Mouse (Mus musculus) common myeloid progenitor, adult 5-6 weeks (primary cell): ENCODE data around the gene Ephb2. TPM values are rescaled to one million over a fixed set of nuclear protein-coding genes. Genes with fewer than 3 reads are reported as not detected.
A peak's percentile ranks its signal among the peaks of the same experiment; 100 is the strongest.

Experiments used
- ATAC-seq: replicated peaks from 2 replicates; pipeline ENCODE4 v1.8.0; 2016; ENCODE audit warnings: low read depth, mild to moderate bottlenecking, moderate TSS enrichment, inconsistent platforms; ENCODE audit not compliant: poor library complexity, severe bottlenecking
- total RNA-seq: library from RNA; stranded (forward); fragments of 200-1000, 187-1606 nt; gene quantifications from 2 replicates; pipeline ENCODE4 v1.2.3, GENCODE M21; 2017

Ephb2 gene
- total RNA-seq, 1 experiment from 2014 or later, result 6.4 TPM

DNA sequence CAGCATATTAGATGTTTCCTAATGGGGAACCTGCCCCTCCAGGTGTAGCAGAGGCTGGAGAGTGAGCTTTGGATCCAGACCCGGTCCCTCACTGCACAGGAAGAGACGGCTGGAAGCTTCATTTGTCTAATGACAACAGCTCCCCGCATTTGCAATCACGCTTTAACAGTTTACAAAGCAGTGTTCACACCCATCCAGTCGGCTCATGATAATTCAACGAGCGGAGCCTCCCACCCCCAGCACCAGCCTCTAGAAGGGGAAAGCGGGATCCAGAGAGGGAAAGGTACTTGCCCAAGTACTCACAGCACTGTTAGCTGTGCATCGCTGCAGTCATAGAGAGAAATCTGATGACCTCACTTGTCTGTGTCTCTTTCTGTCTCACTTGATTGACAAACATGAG lies 2.7 kb upstream of the Ephb2 start:
- no peak for ATAC-seq

DNA sequence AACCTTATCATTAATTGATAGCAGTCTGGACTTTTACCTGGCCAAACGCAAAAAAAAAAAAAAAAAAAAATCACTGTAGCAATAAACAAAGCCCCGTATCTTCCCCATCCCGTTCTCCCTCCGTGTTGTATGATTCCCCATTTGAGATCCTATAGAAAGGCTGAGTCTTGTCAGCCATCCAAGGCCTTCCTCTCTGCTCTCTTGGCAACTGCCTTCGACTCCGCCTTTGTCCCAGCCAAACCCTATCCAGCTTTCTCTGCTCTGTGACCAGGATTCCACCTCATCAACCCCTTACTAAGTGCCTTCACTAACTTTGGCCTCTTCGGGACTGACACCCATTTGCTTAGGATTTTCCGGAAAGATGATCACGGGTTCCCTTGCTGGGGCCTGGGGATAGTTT lies 2.2 kb upstream of the Ephb2 start:
- ATAC-seq, result no peak

DNA sequence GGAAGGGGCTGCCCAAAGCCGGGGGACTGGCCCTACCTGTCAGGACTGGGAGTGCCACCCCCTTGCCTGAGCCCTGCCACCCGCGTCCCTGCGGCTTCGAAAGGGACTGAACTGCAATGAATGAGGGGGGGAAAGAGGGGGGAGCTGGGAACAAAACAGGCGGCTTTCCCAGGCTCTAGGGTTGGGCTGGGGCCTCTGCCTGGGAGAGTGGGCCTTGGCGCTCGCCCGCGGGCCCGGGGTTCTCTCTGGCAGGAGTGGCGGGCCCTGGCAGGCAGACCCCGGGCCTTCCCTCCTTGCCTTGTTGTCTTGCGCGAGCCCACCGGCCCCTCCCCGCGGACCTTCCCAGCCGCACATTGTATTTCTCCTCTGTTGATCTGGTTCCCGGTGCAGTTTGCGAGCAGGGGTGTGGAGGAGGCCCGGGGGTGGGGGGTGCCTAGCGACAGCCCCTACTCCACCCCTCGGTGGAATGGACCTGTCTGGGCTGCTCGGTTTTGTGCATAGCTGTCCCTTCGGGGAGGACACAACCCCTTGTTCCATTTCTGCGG lies 671 bp upstream of the Ephb2 start:
- no peak for ATAC-seq

DNA sequence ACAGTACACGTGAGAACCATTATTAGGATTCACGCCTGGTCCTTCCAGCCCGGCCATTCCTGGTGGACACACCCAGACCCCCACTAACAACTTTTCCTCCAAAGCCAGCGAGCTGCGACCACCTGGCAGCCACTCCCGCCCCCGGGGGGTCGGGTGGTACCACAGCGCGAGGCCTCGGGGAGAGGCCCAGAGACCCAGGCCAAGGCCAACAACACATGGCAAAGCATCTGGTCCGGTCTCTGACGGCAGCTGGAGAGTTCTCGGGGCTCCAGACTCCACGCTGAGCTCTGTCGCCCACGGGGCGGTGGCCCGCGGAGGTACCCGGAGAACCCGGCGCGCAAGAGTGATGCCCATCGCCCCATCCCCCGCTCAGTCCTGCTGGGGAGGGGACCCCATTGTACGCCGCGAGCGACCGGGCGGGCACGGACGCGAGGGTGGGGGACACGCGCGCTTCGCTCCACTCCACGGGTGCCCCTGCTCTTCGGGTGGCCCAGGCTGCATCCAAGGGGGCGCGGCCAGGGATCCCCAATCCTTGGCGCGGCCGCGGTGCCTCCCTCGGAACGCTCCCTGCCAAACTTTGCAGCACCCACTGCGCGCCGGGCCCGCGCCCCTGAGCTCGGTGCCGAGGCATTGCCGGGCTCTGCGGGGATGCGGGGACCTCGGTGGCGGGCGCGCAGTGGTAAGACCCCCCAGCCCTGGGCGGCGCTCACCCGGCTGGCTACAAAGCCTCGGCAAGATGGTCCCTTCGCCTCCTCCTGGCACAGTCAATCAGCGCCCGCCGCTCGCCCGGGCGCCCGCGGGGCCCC lies 770 bp downstream of the Ephb2 start:
- ATAC-seq, result no peak

DNA sequence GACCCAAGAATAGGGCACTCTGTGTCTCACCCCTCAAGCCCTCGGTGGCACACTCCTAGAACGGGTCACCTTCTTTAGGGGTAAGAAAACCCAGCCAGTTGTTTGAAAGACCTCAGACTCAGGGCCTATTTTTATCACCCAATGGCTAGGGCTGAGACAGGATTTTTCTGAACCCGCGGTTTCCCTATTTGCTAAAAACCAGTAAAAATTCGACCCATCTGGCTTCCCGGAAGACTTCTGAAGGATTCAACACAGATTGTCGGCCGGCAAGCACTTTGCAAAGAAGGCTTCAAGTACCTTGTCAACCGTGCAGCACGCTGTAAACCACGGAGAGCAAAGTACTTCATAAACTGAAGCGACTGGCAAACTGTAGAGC lies 1.4 kb downstream of the Ephb2 start:
- ATAC-seq, result no peak

DNA sequence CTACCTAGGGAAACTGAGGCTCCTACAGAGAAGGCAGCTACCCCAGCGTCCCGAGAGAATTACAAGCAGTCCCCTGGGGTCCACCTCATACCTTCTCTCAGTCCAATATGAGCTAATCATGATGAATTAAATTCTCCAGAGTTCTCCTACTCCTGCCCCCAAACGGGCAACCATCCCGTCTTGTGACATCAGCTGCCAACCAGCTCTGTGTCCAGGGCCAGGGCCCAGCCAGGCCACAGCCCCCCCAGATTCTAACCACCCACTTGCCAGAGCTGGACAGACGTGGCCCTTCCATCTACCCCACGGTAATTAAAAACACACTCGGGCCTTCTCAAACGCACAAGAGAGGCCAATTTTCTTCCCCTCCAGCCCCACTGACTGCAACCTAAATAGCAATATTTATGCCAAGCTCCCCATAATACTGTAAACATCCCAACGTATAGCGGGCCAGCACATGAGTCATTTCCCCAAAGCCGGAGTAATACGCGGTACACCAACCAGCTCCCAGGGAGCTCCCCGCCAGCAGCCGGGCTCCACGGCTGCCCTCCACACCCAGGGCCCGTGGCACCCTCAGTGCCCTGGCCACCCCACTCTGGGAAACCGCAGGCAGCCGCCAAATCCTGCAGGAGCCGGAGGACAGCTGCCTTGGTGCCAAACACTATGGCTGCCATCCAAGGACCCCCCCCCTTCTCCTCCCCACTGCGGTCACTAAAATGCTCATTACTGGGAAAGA lies 2.0 kb downstream of the Ephb2 start:
- no peak for ATAC-seq

DNA sequence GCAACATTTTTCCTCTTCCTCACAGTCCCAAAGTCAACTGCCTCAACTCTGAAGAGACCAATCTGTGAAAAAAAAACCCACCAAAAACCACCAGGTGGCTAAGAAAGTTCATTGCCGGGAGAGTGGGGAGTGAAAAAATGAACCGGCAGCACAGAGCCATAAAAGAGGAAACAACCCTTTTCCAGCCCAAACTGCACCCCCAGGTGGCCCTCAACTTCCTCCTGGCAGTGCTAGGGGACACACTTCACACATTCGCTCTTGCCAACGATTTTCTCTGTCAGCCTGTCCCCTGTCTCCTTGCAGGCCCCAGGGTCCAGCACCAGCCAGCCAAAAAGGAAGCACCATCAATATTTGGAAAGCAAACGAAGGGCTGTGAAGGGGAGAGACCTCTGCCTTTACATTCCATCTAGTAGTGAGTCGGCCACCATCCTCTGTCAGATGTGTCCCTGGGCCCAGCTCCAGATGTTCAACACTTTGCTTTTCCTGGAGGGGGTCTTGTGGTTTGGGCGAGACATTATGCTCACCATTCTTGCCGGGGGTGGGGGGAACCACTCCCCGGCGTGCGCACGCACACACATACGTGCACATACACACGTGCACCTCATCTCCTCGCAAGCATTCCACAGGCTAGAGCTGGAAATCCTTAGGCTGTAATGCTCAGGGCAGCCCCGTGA lies 3.1 kb downstream of the Ephb2 start:
- peak; percentile 62 for ATAC-seq

DNA sequence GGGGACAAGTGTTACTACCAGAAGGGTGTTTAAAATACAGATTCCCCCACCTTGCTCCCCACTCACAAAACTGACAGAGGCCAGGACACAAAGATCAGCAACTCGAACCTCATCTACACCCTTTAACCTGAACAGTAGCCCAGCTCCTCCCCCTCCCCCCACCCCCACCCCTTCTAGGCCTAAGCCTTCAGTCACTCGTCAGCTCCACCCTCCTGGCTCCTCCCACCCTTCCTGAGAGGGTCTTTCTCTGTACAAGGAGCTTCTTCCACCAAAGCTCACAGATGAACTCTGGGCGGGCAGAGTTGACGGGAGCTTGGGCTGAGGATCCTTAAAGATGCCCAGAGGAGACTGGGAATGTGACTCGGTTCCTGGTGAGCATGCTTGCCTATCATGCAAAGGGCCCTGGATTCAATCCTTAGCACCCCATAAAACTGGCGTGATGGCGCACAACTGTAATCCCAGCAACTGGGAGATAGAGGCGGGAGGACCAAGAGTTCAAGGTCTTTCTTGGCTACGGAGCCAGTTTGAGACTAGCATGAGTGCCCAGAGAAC lies 5.4 kb downstream of the Ephb2 start:
- ATAC-seq, result no peak

DNA sequence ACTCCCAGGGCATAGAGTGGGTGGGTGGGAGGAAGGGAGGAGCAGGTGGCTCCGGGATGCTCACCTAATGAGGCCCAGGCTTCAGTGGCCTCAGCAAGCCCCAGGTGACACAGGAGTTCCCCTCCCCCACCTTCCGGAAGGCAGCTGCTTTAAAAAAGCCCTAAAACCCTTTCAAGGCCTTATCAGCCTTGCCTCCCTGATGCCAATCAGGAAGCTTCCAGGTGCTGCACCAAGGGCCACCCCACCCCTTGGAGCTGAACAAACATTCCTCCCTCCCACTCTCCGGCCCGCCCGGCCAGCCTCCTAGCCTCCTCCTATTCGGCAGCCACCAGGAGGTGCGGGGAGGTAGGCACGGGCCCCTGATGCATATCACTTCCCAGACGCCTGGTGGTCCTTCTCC lies 6.0 kb downstream of the Ephb2 start:
- ATAC-seq, result no peak

DNA sequence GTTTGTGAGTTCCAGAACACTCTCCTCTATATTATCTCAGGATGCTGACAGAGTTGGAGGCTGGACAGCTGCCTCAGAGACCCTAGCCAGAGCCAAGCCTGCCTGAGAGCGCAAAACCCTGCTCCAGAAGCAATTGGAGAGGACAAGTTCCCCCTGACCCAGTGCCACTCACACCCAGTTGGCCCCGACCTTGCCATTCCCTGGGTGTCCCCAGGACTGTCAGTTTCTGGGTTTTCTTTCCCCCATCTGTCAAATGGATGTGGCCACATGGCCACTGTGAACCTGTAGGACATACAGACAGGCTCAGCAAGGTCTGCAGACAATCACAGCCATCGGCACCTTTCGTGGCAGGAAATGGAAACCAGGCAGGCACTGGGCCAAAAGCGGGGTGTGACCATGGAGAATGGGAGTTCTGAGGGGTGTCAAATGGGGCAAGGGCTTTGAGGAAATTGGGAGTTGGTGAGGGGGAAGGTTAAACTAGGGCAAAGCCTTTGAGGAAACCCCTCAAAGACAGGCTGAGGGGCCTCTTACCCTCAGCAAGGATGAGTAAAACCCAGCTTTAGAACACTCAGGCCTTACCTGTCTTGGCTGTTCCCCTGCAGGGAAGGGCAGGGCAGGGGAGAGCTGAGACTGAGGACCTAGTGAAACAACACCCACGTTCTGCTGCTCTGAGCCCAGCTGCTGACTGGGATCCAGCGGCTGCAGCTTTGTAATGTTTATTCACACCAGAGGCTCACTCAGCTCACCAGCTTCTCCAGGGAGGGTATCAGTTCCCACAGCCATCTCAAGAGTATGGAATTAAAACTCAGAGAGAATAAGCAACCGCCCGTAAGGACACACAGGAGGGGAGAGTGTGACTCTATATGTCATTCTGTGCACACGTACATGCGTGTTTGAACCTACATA lies 6.9 kb downstream of the Ephb2 start:
- no peak for ATAC-seq

DNA sequence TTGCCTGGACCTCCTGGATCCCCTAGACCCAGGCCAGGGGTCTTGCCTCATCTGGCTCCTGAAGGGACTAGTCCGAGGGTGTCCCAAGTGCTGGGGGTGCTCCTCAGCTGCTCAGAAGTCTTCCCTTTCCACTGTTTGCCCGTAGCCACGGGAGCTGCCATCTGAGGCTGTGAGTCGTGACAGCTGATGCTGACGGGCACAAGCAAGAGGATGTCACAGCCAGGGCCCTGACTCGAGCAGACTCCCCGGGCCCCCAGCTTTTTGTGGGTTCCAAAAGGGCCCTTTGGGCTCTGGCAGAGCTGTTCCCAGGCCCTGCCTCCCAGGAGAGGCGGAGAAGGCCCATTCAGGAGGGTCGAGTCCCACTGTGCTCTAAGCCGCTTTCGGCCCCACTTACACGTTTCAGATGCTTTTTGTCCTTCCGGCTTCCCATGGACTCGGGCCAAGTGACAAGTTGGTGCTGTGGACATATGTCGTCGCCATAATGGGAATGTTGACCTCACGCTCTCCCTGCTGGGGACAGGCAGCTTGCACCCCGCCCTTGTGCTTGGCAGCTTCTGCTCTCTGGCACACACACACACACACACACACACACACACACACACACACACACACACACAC lies 10.7 kb downstream of the Ephb2 start:
- no peak for ATAC-seq

DNA sequence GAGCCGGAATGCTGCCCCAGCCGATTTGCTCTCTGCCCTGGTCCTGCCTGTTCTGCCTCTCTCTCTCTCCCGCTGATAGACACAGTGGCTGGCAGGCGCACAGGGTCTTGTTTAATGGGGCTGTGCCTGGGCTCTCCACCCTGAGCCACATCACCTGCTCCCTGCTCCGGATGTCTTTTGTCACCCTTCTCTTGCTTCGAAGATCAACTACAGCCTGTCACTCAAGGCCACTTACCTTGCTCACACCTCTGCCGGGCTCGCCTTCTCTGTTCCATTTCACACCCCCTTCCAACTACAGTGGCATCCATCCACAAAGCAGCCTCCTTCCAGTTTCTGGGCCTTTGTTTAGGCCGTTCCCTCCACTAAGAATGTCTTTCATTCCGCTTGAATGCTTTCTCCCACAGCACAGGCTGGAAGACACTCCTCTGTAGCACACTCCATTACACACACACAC lies 15.7 kb downstream of the Ephb2 start:
- no peak for ATAC-seq

DNA sequence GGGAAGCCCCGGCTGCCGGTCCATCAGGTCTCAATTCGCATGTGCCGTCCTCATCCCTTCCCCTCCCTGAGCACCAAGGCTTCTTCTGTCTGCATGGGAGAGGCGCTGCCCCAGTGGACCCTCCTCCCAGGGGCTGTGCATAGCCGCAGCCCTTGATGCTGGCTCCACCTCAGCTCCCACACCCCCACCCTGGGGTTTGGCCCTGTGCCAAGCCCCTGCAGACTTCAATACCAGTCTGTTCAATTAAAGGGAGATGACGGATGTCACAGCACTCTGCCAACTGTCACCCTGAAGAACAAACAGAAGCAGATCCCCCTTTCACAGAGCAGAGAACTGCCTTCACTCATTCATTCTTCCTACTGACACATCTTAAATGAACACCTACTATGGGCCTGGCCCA lies 19.1 kb downstream of the Ephb2 start:
- ATAC-seq, result peak; percentile 8

DNA sequence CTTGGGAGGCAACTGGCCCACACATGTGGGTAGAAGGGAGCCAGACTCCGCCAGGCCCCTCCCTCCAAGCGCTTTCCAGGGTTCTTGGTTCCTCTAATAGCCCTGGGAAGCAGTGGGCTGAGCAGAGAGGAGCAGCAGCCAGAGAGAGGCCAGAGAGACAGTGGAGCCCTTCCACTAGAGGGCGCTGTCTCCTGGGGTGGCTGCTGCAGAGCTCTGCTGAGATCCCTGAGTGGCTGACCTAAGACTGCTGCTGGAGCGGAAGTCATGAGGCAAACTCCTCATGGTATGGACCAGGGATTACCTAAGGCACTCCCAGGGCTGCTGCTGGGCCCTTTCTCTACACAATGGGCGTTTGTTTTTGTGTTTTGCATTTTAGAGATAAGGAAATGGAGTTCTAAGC lies 20.4 kb downstream of the Ephb2 start:
- ATAC-seq, result 0 out of 2 replicates have a peak, but pooled peaks have one; percentile 31

DNA sequence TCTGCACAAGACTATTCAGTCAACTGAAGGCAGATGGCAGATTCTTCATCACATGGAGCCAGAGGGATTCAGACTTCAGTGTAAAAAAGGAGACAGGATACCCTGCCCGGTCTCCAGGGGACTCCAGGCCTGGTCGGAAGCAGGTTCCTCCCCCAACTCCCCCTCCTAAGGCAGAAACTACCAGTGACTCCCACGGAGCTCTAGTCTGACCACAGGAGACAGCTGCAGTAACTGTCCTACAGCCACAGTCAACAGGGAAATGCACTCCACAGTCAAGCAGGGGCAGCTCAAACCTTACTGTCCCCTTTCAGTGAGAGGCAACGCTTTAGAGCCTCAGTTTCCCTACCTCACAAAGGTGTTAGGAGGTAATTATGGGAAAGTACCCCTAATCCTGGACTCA lies 23.2 kb downstream of the Ephb2 start:
- peak; percentile 53 for ATAC-seq

DNA sequence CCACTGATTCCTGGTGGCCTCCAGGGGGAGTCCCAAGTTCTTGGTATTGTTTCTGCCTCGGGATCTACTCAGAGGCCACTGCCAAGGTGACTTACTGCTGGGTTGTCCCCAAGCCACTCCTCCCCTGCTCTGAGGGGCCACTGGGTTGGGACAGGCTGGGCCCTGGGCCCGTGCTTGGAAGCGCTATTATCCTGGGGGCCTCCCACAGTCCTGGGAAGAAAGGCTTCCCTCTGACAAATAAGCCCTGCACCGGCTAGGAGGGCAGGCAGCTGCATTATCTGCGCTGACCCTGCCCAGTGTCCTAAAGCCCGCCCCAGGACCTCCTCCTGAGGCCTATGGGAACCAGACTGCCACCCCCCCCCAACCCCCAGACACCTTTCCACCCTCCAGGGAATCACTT lies 24.2 kb downstream of the Ephb2 start:
- no peak for ATAC-seq

DNA sequence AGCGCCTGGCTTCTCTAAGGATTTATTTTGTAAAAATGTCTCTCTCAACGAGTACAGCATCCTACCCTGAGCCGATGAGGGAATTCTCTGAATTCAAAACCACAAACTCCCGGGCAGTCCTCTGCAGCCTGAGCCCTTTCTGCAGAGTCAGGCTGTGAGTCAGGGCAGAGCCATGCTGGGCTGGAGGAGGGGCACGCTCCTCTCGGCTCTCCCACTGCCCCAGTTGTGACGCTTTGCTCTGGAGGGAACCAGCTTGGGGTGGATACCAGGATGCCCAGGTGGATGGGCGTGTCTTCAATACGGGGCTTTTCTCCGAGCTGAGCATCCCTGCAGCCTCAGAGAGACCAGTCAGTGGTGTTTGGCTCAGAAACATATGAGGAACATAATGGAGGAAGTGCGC lies 27.3 kb downstream of the Ephb2 start:
- ATAC-seq, result peak; percentile 60

DNA sequence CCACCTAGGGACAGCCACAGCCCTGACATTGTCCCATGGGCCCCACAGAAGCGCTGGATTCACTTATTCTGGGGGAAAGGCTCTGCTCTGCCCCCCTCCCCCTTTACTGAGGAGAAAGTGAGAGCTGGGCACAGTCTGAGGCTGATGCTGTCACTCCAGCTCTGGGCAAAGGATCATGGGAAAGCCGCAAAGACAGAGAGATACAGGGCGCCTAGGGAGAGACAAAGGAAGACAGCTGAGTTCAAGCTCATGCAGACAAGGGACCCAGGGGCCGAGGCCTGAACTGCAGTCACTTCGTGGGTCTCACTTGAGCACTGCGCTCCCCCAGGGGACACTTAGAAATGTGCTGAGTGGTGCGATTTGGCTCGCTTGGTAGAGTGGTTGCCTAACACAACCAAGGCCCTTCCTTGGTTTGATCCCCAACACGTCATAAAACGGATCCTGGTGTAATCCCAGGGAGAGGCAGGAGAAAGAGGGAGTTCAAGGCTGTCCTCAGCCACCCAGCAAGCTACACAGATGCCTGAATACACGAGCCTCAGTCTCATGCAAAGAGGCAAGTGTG lies 28.3 kb downstream of the Ephb2 start:
- no peak for ATAC-seq

DNA sequence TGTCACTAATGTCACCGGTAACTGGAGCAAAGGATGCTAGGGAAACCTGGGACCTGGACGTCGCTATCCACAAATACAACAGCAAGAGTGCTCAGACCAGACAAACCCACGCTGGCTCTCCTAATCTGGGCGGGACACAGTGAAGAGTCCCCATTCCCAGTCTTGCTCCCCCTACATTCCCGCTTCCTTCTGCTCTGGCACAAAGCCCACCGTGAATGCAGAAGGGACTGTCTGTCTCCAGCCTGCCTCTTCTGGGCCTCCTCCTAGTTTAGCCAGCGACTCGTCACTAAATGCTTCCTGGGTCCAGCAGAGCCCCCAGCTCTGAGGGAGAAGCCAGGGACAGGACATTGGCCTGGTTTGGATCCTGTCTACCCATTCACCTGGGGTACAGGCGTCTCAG lies 29.5 kb downstream of the Ephb2 start:
- ATAC-seq, result no peak
